Mouse (Mus musculus) liver, embryonic 14.5 days (tissue): ENCODE data around the gene Exog.

Experiments
- CTCF ChIP-seq: IDR thresholded peaks from 2 replicates; pipeline ENCODE4 v1.5.1; 2016; ENCODE audit warnings: antibody characterized with exemption, low read depth, control low read depth
- EP300 ChIP-seq: IDR thresholded peaks from 2 replicates; pipeline ENCODE4 v1.6.1; 2016; ENCODE audit warnings: antibody characterized with exemption, low read depth

GRCm38 (mm10) chr9:119481612-119482011, 36.9 kb downstream of the Exog start:
- TF ChIP-seq CTCF, result no peak
- TF ChIP-seq EP300, result no peak
